7 mouse cellular contexts compared by ENCODE assay signal in genomic region chr16:77322338-77322737, GRCm38 (mm10).
DNase-seq lines count a peak whose midpoint lies in the region; ATAC-seq and TF ChIP-seq lines count a peak whose summit lies in the region.

No protein-coding gene starts in this region.

- no peaks in the 10 kb centered on the region for H3K27me3 ChIP-seq in kidney, postnatal 0 days (ENCODE audit: insufficient read depth, low read length)
- no peaks in the 10 kb centered on the region for H3K27me3 ChIP-seq in embryonic facial prominence, embryonic 10.5 days (replicated peaks; ENCODE audit: low read depth, poor library complexity, severe bottlenecking)
- H3K27me3 ChIP-seq in midbrain, embryonic 15.5 days (replicated peaks): no peaks in the 10 kb centered on the region

- no peak overlapping the region for H3K4me3 ChIP-seq in kidney, postnatal 0 days (replicated peaks; ENCODE audit: low read depth, low read length)
- H3K4me3 ChIP-seq in embryonic facial prominence, embryonic 10.5 days: no peak overlapping the region
- H3K4me3 ChIP-seq in midbrain, embryonic 15.5 days: no peak overlapping the region

- H3K9ac ChIP-seq in kidney, postnatal 0 days (ENCODE audit: low read depth, low read length): no peak overlapping the region
- no peak overlapping the region for H3K9ac ChIP-seq in midbrain, embryonic 15.5 days

- no peaks in the 10 kb centered on the region for H3K36me3 ChIP-seq in kidney, postnatal 0 days (ENCODE audit: insufficient read depth, low read length)
- no peaks in the 10 kb centered on the region for H3K36me3 ChIP-seq in embryonic facial prominence, embryonic 10.5 days (replicated peaks)
- H3K36me3 ChIP-seq in midbrain, embryonic 15.5 days (replicated peaks): no peaks in the 10 kb centered on the region

- no peak for TF ChIP-seq CTCF in kidney, postnatal 0 days (IDR thresholded peaks at IDR 0.05; ENCODE audit: low read depth)

- no peak overlapping the region for H3K4me2 ChIP-seq in kidney, postnatal 0 days (ENCODE audit: low read length)
- H3K4me2 ChIP-seq in midbrain, embryonic 15.5 days: no peak overlapping the region

- DNase-seq in kidney, postnatal 0 days (ENCODE audit: low spot score): peak; percentile 41
- no peak for DNase-seq in kidney, adult 8-10 months
- peak; percentile 41 for DNase-seq in cerebellum, adult 9-10 months
- peak; percentile 25 for DNase-seq in embryonic facial prominence, embryonic 10.5 days (ENCODE audit: low spot score)
- DNase-seq in urinary bladder, postnatal 25 days (ENCODE audit: low spot score): no peak

- 21% methylated on average over 5 of the region's 5 CpGs for WGBS in kidney, postnatal 0 days
- 29% methylated on average over 5 of the region's 5 CpGs for WGBS in embryonic facial prominence, embryonic 10.5 days
- WGBS in midbrain, embryonic 15.5 days: 34% methylated on average over 5 of the region's 5 CpGs

- H3K27ac ChIP-seq in kidney, postnatal 0 days: no peak overlapping the region
- H3K27ac ChIP-seq in embryonic facial prominence, embryonic 10.5 days (replicated peaks): no peak overlapping the region
- H3K27ac ChIP-seq in midbrain, embryonic 15.5 days: no peak overlapping the region

- H3K4me1 ChIP-seq in kidney, postnatal 0 days (replicated peaks; ENCODE audit: insufficient read depth, low read length): no peaks in the 10 kb centered on the region
- peaks cover 13% of the 10 kb centered on the region for H3K4me1 ChIP-seq in embryonic facial prominence, embryonic 10.5 days
- H3K4me1 ChIP-seq in midbrain, embryonic 15.5 days: no peaks in the 10 kb centered on the region

- H3K9me3 ChIP-seq in kidney, postnatal 0 days (replicated peaks; ENCODE audit: low read length): no peaks in the 10 kb centered on the region
- no peaks in the 10 kb centered on the region for H3K9me3 ChIP-seq in embryonic facial prominence, embryonic 10.5 days
- H3K9me3 ChIP-seq in midbrain, embryonic 15.5 days: no peaks in the 10 kb centered on the region

- no peak for ATAC-seq in kidney, postnatal 0 days (replicated peaks; ENCODE audit: low FRiP score, low read depth)
- 0 out of 2 replicates have a peak, but pooled peaks have one; percentile 50 for ATAC-seq in midbrain, embryonic 15.5 days (replicated peaks)
- no peak for ATAC-seq in monocyte, adult 5-6 weeks (replicated peaks; ENCODE audit: insufficient number of reproducible peaks, low FRiP score, low TSS enrichment, poor library complexity, severe bottlenecking)

Comparison
In these comparisons a context has a peak if more than half of its experiments do, and no peak if none do; other contexts are left out.
1. DNase-seq: peak in kidney, postnatal 0 days (single experiment), cerebellum, adult 9-10 months (single experiment) and embryonic facial prominence, embryonic 10.5 days (single experiment); none in kidney, adult 8-10 months (0 of 2) and urinary bladder, postnatal 25 days (single experiment).